Mouse (Mus musculus) left cerebral cortex, adult 18-20 months (tissue): ENCODE results near the gene Thbd. TPM values are rescaled to one million over a fixed set of nuclear protein-coding genes. Genes with fewer than 3 reads are reported as not detected.
A peak's percentile ranks its signal among the peaks of the same experiment; 100 is the strongest.

Experiments used
- DNase-seq, 2 experiments: peaks; one replicate each; pipeline ENCODE4 v3.0.0; 2021 to 2022; ENCODE audit warnings: low spot score in 2 of 2, mixed read lengths in 1 of 2
- total RNA-seq, 2 experiments: library from RNA; stranded (reverse); gene quantifications; 2 replicates each; pipeline ENCODE4 v1.2.3; 2021

The Thbd gene
- total RNA-seq, 2 experiments from 2014 or later, result 11.4 to 20.3 TPM

DNA sequence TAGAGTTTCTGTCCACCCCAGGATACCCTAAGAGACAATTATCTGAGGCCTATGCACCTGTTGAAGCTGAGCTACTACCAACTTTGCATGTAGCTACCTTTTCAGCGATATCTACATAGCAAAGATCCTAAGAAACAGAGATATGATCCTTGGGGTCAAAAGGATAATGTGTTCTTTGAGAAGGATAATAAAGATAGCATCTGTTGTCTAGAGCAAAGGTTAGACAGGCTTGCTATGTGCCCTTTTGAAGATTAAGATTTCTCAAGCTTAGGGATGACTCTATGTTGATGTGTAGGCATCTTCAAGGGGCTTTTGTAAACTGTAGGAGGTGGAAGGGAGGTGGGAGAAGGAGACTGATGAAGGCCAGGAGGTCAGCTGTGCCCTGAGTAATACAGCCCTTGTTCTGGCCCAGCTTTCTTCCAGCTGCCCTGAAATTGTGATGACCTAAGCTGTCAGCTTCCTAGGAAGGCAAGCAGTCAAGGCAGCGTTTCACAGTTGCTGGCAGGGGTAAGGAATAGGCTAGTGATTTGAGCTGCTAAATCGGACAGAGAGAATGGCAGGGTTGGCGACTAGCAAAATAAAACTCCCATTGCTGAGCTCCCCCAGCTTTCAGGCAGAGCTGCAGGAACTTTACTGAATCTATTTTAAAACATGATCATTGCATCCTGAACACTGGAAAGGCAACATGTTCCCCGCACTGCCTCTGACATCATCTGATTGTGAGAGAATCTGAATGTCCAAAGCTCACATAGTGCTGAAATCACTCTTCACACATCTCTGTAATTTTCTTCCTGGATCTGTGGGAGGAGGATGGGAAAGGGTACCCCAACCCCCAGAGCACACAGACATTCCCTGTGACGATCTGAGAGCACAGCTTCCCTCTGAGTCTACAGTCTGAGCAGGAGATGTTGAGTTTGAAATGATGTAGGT is 20.1 kb downstream of the Thbd start:
- peak; percentile 28 to 51 for DNase-seq

GRCm38 (mm10) chr2:148386927-148387326 is 21.1 kb downstream of the Thbd start:
- no peak for DNase-seq

DNA sequence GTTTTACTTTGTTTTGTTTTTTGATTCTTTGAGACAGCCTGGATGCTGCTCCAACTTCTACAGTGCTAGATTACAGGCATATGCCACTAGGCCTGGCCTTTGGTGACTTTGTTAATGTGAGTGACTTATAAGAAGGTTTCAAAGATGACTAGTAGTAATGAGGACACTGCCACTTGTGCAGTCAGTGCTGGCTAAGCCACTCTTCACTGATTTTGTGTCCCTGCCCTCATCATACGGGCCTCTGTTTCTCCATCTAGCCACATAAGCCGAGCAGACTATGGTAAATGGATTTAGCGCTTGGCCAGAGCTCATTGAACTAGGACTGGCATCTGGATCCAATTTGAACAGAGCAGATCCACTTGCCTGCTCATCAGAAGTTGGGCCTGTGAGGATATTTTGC is 21.5 kb downstream of the Thbd start:
- no peak for DNase-seq

- no peak for DNase-seq
Measured at GRCm38 (mm10) chr2:148381076-148381475, 26.9 kb downstream of the Thbd start.

- no peak for DNase-seq
Measured at GRCm38 (mm10) chr2:148379899-148380413, 28.0 kb downstream of the Thbd start.

GRCm38 (mm10) chr2:148378817-148379342 is 29.1 kb downstream of the Thbd start:
- DNase-seq, result no peak

DNA sequence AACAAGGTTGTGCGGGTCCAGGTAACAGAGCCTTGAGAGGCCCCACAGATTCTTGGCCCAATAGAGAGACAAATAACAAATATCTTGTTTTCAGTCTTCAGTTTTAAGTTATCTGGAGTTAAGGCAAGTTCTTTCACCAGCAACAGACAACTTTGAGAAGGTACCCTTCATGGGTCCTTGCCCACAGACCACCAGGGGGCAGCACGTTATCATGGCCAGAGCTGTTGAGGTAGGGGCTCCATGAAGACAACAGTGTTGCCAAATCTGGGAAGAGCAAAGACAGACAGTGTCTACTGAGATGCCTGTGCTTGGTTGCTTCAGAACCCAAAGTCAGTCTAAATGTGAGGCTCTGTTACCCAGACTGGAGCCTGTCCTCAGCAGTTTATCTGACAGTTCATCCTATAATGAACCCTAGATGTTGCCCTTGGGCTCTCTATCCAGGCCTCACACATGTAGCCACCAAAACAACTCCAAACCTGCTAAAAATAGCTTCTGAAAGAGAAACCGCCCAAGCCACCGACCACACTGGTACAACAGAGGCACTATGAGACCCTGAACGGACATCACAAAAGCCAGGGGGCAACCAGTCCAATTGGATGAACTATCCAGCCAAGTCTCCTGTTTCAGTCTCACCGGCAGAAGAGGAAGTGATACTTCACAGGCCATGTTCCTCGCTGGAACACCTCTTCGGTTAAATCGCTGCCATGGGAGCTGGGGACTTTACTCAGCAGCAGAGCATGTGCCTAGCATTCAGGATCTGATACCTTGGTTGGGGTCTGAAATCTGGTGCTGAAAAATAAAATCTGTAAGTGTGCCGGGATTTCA is 32.5 kb downstream of the Thbd start:
- DNase-seq, result peak in 1 of 2 experiments; percentile 16

DNA sequence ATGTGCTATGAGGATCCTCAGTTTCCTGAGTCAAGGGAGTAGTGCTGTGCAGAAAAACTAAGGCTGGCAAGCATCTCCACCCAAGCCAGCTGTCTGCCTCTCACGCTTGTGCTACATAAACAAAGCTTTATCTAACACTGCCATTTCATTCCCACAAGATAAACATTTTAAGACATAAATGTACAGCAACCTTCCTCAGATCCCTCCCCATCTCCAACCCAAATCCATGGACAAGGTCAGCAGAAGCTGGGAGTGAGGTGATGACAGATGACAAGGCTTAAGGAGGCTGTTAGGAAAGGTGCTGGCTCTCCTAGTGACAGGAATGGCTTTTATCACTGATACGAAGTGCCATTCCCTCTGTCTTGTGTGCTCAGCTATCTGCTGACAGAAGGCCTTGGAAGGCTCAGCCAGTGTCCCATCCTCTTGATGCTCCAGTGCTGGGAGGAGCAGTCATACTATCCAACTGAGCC is 34.4 kb downstream of the Thbd start:
- DNase-seq, result no peak

DNA sequence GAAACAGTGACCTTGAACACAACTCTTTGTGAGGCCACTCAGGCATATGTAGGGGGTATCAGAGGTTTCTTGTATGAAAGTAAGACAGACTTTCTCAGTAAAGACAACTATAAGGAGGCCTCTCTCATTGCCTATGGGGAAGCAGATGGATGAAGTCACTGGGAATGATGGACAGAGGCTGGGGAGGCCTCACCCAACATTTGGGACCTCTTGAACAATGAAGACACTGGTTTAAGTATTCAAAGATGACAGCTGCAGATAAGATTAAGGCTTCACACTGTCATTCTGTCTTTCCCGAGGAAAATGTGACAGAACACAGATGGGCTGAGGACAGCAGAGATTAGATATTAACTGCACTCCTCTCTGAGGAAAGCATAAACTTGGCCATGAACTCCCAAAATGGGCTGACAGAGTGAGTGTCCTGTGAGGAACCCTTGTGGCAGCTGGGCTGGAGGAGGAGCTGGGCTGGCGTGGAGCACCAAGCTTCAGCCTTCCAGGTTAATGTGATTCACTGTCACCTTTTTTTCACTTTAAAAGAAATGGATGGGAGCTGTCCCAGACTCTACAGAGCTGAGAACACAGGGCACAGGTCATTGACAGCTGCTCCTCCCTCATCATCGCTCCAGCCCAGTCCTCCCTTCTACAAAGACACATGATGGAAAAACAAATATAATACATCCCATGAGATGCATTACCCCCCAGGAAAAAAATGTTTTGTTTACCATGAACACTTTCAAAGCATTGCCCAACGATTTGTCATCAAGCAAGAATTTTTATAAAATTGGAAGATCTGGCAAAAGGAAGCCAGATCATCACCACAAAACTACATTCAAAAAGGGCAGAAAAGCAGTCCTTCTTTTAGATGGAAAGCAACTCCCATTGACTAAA is 36.0 kb downstream of the Thbd start:
- no peak for DNase-seq

DNA sequence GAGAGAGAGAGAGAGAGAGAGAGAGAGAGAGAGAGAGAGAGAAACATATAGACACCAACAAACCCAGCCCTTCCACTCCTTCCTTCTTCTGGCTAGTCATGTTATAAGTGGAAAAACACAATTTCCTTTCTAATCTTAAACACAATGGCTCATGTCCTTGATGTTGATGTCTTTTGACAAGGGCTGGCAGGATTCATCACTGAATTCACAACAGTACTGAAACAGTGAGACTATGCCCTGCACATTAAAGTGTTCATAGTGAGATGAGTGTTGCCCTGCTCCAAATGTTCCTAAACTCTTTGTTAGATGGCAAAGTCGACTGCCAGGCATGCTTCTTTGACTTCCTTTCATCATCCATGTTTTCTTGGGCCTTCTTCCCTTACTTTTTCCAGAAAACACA is 42.8 kb downstream of the Thbd start:
- DNase-seq, result no peak

- peak; percentile 9 to 39 for DNase-seq
Measured at GRCm38 (mm10) chr2:148364536-148364935, 43.5 kb downstream of the Thbd start.

DNA sequence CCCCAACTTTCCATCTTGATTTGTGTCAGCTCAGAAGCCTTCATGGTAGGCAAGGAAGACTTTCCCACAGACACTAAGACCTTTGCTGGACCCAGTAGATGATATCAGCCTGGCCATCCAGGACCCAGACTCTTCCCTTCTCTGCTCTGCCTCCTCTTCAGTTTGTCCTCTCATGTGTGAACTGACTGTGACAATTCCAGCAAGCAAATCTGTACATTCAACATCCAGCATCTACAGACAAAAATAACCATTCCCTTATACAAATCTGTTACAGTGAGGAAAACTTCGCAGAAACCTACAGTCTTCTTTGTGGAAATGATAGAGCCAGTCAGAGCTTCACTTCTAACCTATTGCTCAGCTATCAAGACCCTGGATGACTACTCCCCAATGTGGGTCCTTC is 50.8 kb downstream of the Thbd start:
- DNase-seq, result no peak

Other genes starting within 250 kb of the Thbd start
- 10 to 100 TPM; 27.4 to 35.5 TPM for gene Sstr4, start 12.8 kb downstream of the Thbd start, total RNA-seq
- gene Cd93, start 35.4 kb upstream of the Thbd start, total RNA-seq, result 1 to 10 TPM; 4.6 to 5.3 TPM